Mouse (Mus musculus) heart, embryonic 16.5 days (tissue): ENCODE results near the gene Sap18. TPM values are rescaled to one million over a fixed set of nuclear protein-coding genes. Genes with fewer than 3 reads are reported as not detected.
"Not testable (repeated sequence)": the region's sequence is repeated elsewhere in the genome, so short reads cannot be mapped to it uniquely, and the experiment has no call there.

Experiments
- ATAC-seq: fragments of 200-750 bp; cut with Nextera tagmentation; replicated peaks from 2 replicates; pipeline ENCODE4 v1.8.0; 2017; ENCODE audit warnings: moderate number of reproducible peaks; ENCODE audit not compliant: insufficient read depth, low FRiP score; ENCODE audit errors: extremely low read depth
- H3K27ac ChIP-seq: fragments of 300-500 bp; sonication (generic); 2 replicates; pipeline ENCODE4 v1.5.1; 2014; ENCODE audit warnings: mild to moderate bottlenecking, low read length, control low read depth, moderate library complexity
- H3K27me3 ChIP-seq: fragments of 300-500 bp; sonication (generic); 2 replicates; pipeline ENCODE4 v1.6.1; 2014; ENCODE audit warnings: low read length, mixed read lengths; ENCODE audit not compliant: control insufficient read depth, insufficient read depth
- H3K36me3 ChIP-seq: fragments of 300-500 bp; sonication (generic); 2 replicates; pipeline ENCODE4 v1.6.1; 2014; ENCODE audit not compliant: control insufficient read depth, insufficient read depth
- H3K4me1 ChIP-seq: fragments of 300-500 bp; sonication (generic); 2 replicates; pipeline ENCODE4 v1.6.1; 2014; ENCODE audit warnings: low read length, mixed read lengths; ENCODE audit not compliant: control insufficient read depth, insufficient read depth
- H3K4me2 ChIP-seq: fragments of 300-500 bp; sonication (generic); 2 replicates; pipeline ENCODE4 v1.6.1; 2014; ENCODE audit warnings: low read depth, mild to moderate bottlenecking, control low read depth, low read length
- H3K4me3 ChIP-seq: fragments of 300-500 bp; sonication (generic); 2 replicates; pipeline ENCODE4 v1.5.1; 2014; ENCODE audit warnings: mild to moderate bottlenecking, control low read depth, low read length
- H3K9ac ChIP-seq: fragments of 300-500 bp; sonication (generic); 2 replicates; pipeline ENCODE4 v1.6.1; 2014; ENCODE audit warnings: low read length, control low read depth
- H3K9me3 ChIP-seq: fragments of 300-500 bp; sonication (generic); replicated peaks from 2 replicates; pipeline ENCODE4 v1.6.1; 2016; ENCODE audit warnings: low read length; ENCODE audit not compliant: control insufficient read depth
- WGBS: fragments of 180-500 bp; shearing (Covaris S2); extraction: QIAGEN DNeasy Blood & Tissue Kit; methylation state at CpG from one replicate; pipeline ENCODE4 v1.1.7; 2014; 5-methylcytosine and 5-hydroxymethylcytosine counted together
- microRNA-seq: library from miRNA; unstranded; fragments of <30 nt; microRNA quantifications from one replicate; pipeline ENCODE4, GENCODE M21; 2017
- polyA plus RNA-seq: library from polyadenylated mRNA; unstranded; fragments of >200 nt; fragmentation: Nextera tagmentation; extraction: Ambion mirVana; gene quantifications from 2 replicates; pipeline ENCODE4 v1.2.1, GENCODE M21; 2015

The Sap18 gene
- polyA plus RNA-seq, 1 experiment from 2014 or later, result 16.4 TPM

GRCm38 (mm10) chr14:57848646-57849045 lies 50.7 kb downstream of the Sap18 start:
- no peak overlapping the region for H3K4me2 ChIP-seq
- no peaks in the 10 kb centered on the region for H3K9me3 ChIP-seq
- no peak for ATAC-seq
- H3K36me3 ChIP-seq, result peaks cover 4% of the 10 kb centered on the region
- WGBS, result 91% methylated on average over 2 of the region's 2 CpGs
- no peak overlapping the region for H3K4me3 ChIP-seq
- no peak overlapping the region for H3K27ac ChIP-seq
- no peak overlapping the region for H3K9ac ChIP-seq
- H3K4me1 ChIP-seq, result no peaks in the 10 kb centered on the region
- H3K27me3 ChIP-seq, result no peaks in the 10 kb centered on the region

GRCm38 (mm10) chr14:57850330-57850729 lies 52.4 kb downstream of the Sap18 start:
- Histone ChIP-seq H3K36me3 (peaks cover 4% of the 10 kb centered on the region; the same call in 1 of the 2 replicates), H3K27ac (no peak overlapping the region), H3K4me2 (no peak overlapping the region), H3K27me3 (no peaks in the 10 kb centered on the region), H3K9ac (no peak overlapping the region), H3K4me3 (no peak overlapping the region), H3K9me3 (no peaks in the 10 kb centered on the region), H3K4me1 (no peaks in the 10 kb centered on the region)
- WGBS, result 87% methylated on average over 3 of the region's 3 CpGs
- no peak for ATAC-seq

- Histone ChIP-seq H3K36me3 (peaks cover 5% of the 10 kb centered on the region), H3K9ac (no peak overlapping the region), H3K27ac (no peak overlapping the region), H3K9me3 (no peaks in the 10 kb centered on the region), H3K4me1 (no peaks in the 10 kb centered on the region), H3K4me2 (no peak overlapping the region), H3K27me3 (no peaks in the 10 kb centered on the region), H3K4me3 (no peak overlapping the region)
- WGBS, result 79% methylated on average over 2 of the region's 2 CpGs
- ATAC-seq, result no peak
These were observed 55.0 kb downstream of the Sap18 start for GRCm38 (mm10) chr14:57852961-57853360.

- not testable (repeated sequence) for H3K9me3 ChIP-seq, H3K9ac ChIP-seq, H3K4me3 ChIP-seq, H3K27me3 ChIP-seq, H3K27ac ChIP-seq, H3K4me2 ChIP-seq, ATAC-seq, H3K4me1 ChIP-seq
- peaks cover 10% of the 10 kb centered on the region for H3K36me3 ChIP-seq
These were observed 58.1 kb downstream of the Sap18 start for GRCm38 (mm10) chr14:57856037-57856436.

Small RNA genes within 50 kb of the gene (microRNA-seq; reads per million reads assigned to microRNA genes)
- 0.59 reads per million for gene Mir3077

Other genes with a start within 250 kb of the Sap18 start
- 73.2 and 75.7 TPM in 2 replicates for gene Eef1akmt1, start 226.6 kb upstream of the Sap18 start, polyA plus RNA-seq
- gene Xpo4, start 132.8 kb upstream of the Sap18 start, polyA plus RNA-seq, result 13.0 and 13.7 TPM in 2 replicates
- gene Gm49361, start 52.1 kb upstream of the Sap18 start, polyA plus RNA-seq, result not detected in 2 replicates
- 19.4 and 24.4 TPM in 2 replicates for gene Lats2, start 39.8 kb upstream of the Sap18 start, polyA plus RNA-seq
- 23.4 and 24.7 TPM in 2 replicates for gene Ska3, start 28.0 kb downstream of the Sap18 start, polyA plus RNA-seq
- gene Mrpl57, start 28.1 kb downstream of the Sap18 start, polyA plus RNA-seq, result 133 and 140 TPM in 2 replicates
- 36.5 and 40.9 TPM in 2 replicates for gene Zdhhc20, start 92.1 kb downstream of the Sap18 start, polyA plus RNA-seq
- 81.7 and 88.7 TPM in 2 replicates for gene Micu2, start 201.1 kb downstream of the Sap18 start, polyA plus RNA-seq